Mouse (Mus musculus) lung, embryonic 14.5 days (tissue): ENCODE measurements at regions not wholly inside any gene's neighbourhood (a gene's known extent, or its start where the extent isn't known, plus 50 kb on each side); places are given as distances from the start of the nearest gene placed in this dataset.

Source experiments
- ATAC-seq: fragments of 200-750 bp; cut with Nextera tagmentation; 2 replicates; pipeline ENCODE4 v1.8.0; 2017; ENCODE audit warnings: mild to moderate bottlenecking, moderate TSS enrichment, moderate library complexity; ENCODE audit not compliant: insufficient read depth
- DNase-seq: peaks from one replicate; pipeline ENCODE4 v3.0.0-alpha.2; 2015
- H3K27ac ChIP-seq: fragments of 300-500 bp; sonication (generic); 2 replicates; pipeline ENCODE4 v1.5.1; 2014; ENCODE audit warnings: low read depth, mild to moderate bottlenecking, moderate library complexity
- H3K27me3 ChIP-seq: fragments of 300-500 bp; sonication (generic); 2 replicates; pipeline ENCODE4 v1.6.1; 2014; ENCODE audit warnings: low read length, control low read depth; ENCODE audit not compliant: insufficient read depth
- H3K36me3 ChIP-seq: fragments of 300-500 bp; sonication (generic); 2 replicates; pipeline ENCODE4 v1.6.1; 2014; ENCODE audit warnings: control low read depth; ENCODE audit not compliant: insufficient read depth
- H3K4me1 ChIP-seq: fragments of 300-500 bp; sonication (generic); 2 replicates; pipeline ENCODE4 v1.6.1; 2014; ENCODE audit warnings: antibody characterized with exemption, control low read depth; ENCODE audit not compliant: insufficient read depth
- H3K4me2 ChIP-seq: fragments of 300-500 bp; sonication (generic); 2 replicates; pipeline ENCODE4 v1.6.1; 2014; ENCODE audit warnings: mild to moderate bottlenecking
- H3K4me3 ChIP-seq: fragments of 300-500 bp; sonication (generic); 2 replicates; pipeline ENCODE4 v1.5.1; 2014; ENCODE audit warnings: low read depth, low read length
- H3K9ac ChIP-seq: fragments of 300-500 bp; sonication (generic); 2 replicates; pipeline ENCODE4 v1.6.1; 2014
- H3K9me3 ChIP-seq: fragments of 300-500 bp; sonication (generic); 2 replicates; pipeline ENCODE4 v1.6.1; 2016; ENCODE audit warnings: low read depth, low read length, control low read depth
- CTCF ChIP-seq: IDR thresholded peaks from 2 replicates; pipeline ENCODE4 v1.5.1; 2016; ENCODE audit warnings: antibody characterized with exemption, low read depth
- WGBS: fragments of 180-500 bp; shearing (Covaris S2); extraction: QIAGEN DNeasy Blood & Tissue Kit; methylation state at CpG from one replicate; pipeline ENCODE4 v1.1.7; 2014; 5-methylcytosine and 5-hydroxymethylcytosine counted together

DNA sequence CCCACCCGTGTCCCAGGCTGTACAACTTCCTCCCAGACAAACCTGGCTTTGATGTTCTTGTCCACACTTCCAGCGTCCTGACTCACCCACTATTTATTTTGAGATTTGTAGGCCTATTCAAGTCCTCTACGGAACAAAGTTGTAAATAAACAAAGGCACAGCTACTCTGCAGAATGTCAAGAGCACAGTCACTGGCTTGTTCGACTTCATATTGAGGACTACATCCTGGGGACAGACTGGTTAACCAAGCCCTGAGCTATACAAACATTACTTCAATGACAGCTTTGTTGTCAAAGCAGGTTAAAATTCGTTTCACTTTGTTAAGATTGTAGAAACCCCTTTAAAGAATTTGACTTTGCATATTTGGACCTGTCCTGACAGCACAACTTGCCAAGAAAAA, 190.3 kb upstream of the Ctso start:
- Histone ChIP-seq H3K9ac (no peak overlapping the region), H3K4me3 (no peak overlapping the region), H3K27me3 (no peaks in the 10 kb centered on the region), H3K4me1 (no peaks in the 10 kb centered on the region), H3K9me3 (no peaks in the 10 kb centered on the region), H3K4me2 (no peak overlapping the region), H3K36me3 (no peaks in the 10 kb centered on the region), H3K27ac (no peak overlapping the region)
- TF ChIP-seq CTCF, result no peak
- peak; percentile 71 for ATAC-seq
- 14% methylated on average over 5 of the region's 5 CpGs for WGBS
- DNase-seq, result peak; percentile 26

DNA sequence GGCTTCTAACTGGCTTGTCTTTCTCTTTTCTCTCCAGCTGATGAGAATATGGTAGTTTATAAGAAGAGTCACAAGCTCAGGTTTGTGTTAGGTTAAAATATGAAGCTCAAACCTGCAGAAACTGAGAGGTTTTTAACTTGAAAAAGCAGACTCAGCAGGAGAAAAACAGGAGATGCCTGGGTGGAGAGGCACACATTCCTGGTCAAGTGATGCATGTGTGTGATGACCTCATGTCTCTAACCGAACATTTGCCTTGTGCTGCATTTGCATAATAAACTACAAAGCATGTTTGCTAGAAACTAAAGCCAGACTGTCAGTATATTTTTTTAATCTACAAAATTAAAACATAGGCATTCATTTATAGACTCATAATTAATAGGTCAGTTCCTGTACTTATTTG, 182.2 kb upstream of the Ctso start:
- no peak for DNase-seq
- TF ChIP-seq CTCF, result no peak
- Histone ChIP-seq H3K36me3 (no peaks in the 10 kb centered on the region), H3K4me2 (no peak overlapping the region), H3K4me3 (no peak overlapping the region), H3K9ac (no peak overlapping the region), H3K9me3 (no peaks in the 10 kb centered on the region), H3K27ac (no peak overlapping the region), H3K4me1 (no peaks in the 10 kb centered on the region), H3K27me3 (no peaks in the 10 kb centered on the region)
- 50% methylated on average over 1 of the region's 1 CpGs for WGBS
- no peak for ATAC-seq

DNA sequence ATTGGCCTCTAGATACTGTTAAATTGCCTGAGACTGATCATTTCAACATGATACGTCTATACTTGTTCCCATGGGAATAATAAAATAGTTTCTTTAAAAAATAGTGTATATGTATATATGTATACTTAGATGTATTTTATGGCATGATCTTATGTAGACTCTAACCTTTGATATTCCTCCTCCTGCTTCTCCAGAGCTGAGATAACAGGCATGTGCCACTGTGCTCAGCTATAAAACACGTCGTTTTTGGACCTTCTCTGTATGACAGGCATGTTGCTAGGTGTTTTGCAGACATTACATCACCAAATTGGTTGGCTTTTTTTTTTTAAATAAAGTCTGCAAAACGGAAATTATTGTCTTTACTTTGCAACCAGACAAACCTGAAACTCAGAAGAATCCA, 179.4 kb upstream of the Ctso start:
- no peak for TF ChIP-seq CTCF
- Histone ChIP-seq H3K9ac (no peak overlapping the region), H3K36me3 (no peaks in the 10 kb centered on the region), H3K27me3 (no peaks in the 10 kb centered on the region), H3K27ac (no peak overlapping the region), H3K4me3 (no peak overlapping the region), H3K4me2 (no peak overlapping the region), H3K4me1 (no peaks in the 10 kb centered on the region), H3K9me3 (no peaks in the 10 kb centered on the region)
- ATAC-seq, result no peak
- no peak for DNase-seq
- 60% methylated on average over 4 of the region's 4 CpGs for WGBS

DNA sequence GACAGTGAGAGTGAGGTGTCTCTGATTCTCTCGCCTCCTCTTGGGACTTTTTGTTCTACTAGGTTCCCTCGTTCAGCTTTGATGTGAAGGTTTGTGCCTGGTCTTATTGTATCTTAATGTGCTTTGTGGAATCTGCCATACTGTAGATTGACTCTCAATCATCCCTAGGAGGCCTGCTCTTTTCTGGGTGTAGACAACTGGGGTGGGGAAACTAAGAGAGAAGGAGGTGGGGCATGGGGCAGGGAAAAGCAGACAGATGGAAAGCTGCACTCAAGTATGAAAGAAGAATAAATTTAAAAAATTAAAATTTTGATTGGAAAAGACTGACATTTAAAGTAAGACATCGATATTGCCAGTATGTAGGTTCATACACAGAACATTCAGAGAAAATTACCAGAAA, 172.0 kb upstream of the Ctso start:
- Histone ChIP-seq H3K4me1 (no peaks in the 10 kb centered on the region), H3K4me2 (no peak overlapping the region), H3K9ac (no peak overlapping the region), H3K4me3 (no peak overlapping the region), H3K9me3 (no peaks in the 10 kb centered on the region), H3K36me3 (no peaks in the 10 kb centered on the region), H3K27ac (no peak overlapping the region), H3K27me3 (no peaks in the 10 kb centered on the region)
- ATAC-seq (no peak), DNase-seq (no peak)
- 80% methylated on average over 3 of the region's 3 CpGs for WGBS
- TF ChIP-seq CTCF, result no peak

DNA sequence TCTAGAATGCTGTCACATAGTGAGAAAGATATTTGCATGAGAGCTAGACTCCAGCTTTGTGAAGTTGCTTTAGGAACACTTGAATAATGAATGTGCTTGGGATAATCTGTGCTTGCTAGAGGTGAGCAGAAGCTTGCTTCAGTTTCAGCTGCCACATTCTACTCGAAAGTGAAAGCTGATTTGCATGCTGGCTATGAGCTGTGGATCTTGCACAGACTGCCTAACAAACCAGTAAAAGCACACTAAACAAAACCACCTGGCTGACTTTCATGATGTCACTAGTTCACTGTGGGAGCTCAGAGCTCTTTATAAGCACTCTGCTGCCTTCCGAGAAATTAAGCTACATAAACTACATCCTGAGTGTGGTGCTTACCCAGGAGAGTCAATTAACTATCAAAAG, 171.5 kb upstream of the Ctso start:
- H3K36me3 ChIP-seq, result no peaks in the 10 kb centered on the region
- DNase-seq, result no peak
- 50% methylated on average over 2 of the region's 2 CpGs for WGBS

DNA sequence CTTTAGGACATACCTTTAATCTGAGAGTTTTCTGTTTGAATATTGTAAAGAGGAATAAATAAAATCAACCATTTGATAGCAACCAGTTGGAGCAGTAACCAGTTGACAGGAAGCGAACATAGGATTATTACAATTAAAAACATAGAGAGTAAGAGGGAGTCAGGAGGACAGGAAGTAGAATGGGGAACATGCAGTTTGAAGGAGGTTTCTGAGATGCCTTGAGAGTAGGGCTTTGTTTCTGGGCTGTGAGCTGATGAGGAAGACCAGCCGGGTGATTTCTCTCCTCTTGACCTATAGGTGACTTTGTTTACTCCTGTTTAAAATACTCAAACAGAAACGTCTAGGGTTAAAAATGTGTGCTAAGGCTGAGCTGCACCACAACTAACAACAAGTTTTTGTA, 160.6 kb upstream of the Ctso start:
- Histone ChIP-seq H3K27ac (no peak overlapping the region), H3K4me3 (no peak overlapping the region), H3K4me1 (no peaks in the 10 kb centered on the region), H3K9me3 (no peaks in the 10 kb centered on the region), H3K4me2 (no peak overlapping the region), H3K36me3 (no peaks in the 10 kb centered on the region), H3K9ac (no peak overlapping the region), H3K27me3 (no peaks in the 10 kb centered on the region)
- WGBS, result 32% methylated on average over 3 of the region's 3 CpGs
- DNase-seq, result no peak
- no peak for ATAC-seq
- no peak for TF ChIP-seq CTCF

More for the DNA sequence above, 171.5 kb upstream of the Ctso start:
- Histone ChIP-seq H3K9me3 (no peaks in the 10 kb centered on the region), H3K27me3 (no peaks in the 10 kb centered on the region), H3K4me3 (no peak overlapping the region), H3K9ac (no peak overlapping the region), H3K27ac (no peak overlapping the region), H3K4me1 (no peaks in the 10 kb centered on the region), H3K4me2 (no peak overlapping the region)
- no peak for ATAC-seq
- no peak for TF ChIP-seq CTCF

DNA sequence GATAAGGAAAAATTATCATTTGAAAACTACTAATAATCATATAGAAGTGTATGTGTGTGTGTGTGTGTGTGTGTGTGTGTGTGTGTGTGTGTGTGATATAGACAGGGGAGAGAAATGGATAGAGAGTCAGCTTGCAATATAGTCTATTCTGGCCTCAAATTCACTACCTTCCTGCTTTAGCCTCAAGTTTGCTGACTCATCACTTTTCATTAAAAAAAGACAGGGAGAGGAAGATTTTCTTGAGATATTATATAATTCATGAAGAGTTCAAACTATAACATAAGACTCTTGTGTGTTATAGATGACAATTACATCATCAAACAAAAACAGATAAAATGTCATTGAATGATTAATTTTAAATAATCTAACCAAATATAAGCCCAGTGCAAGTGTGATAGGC, 159.4 kb upstream of the Ctso start:
- no peak overlapping the region for H3K9ac ChIP-seq
- DNase-seq, result no peak
- no peaks in the 10 kb centered on the region for H3K27me3 ChIP-seq
- H3K4me2 ChIP-seq, result no peak overlapping the region
- H3K36me3 ChIP-seq, result no peaks in the 10 kb centered on the region
- H3K4me3 ChIP-seq, result no peak overlapping the region
- no peaks in the 10 kb centered on the region for H3K9me3 ChIP-seq
- H3K4me1 ChIP-seq, result no peaks in the 10 kb centered on the region
- ATAC-seq, result no peak
- no peak for TF ChIP-seq CTCF
- H3K27ac ChIP-seq, result no peak overlapping the region

DNA sequence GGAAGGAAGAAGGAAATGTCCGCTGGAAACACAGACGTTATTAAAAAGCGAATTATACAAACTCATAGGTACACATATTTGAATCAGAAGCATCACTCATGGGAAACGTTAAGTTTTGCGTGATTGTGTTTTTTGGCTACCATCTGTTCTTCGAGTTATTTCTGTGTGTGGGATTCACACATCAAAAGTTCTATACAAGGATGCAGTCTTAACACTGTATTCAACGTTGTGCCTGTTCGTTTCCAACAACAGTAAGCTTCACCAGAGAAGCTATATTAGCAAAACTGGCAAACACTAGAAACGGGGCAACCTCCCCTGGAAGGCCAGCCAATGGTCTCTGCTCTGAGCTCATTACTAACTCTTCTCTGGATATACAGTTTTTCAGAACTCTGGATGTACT, 150.3 kb upstream of the Ctso start:
- Histone ChIP-seq H3K9me3 (no peaks in the 10 kb centered on the region), H3K27me3 (no peaks in the 10 kb centered on the region), H3K4me1 (no peaks in the 10 kb centered on the region), H3K4me2 (no peak overlapping the region), H3K4me3 (no peak overlapping the region), H3K36me3 (no peaks in the 10 kb centered on the region), H3K27ac (no peak overlapping the region), H3K9ac (no peak overlapping the region)
- ATAC-seq, result no peak
- 86% methylated on average over 9 of the region's 9 CpGs for WGBS
- TF ChIP-seq CTCF, result no peak
- DNase-seq, result no peak
